Mouse (Mus musculus) intestine, postnatal 0 days (tissue): ENCODE results near the gene Eml3. TPM values are rescaled to one million over a fixed set of nuclear protein-coding genes. Genes with fewer than 3 reads are reported as not detected.

Experiments used
- ATAC-seq: fragments of 200-750 bp; cut with Nextera tagmentation; 2 replicates; pipeline ENCODE4 v1.8.0; 2017; ENCODE audit warnings: mild to moderate bottlenecking, moderate TSS enrichment, moderate library complexity
- H3K27ac ChIP-seq: fragments of 300-500 bp; sonication (generic); 2 replicates; pipeline ENCODE4 v1.5.1; 2014; ENCODE audit warnings: mild to moderate bottlenecking, low read depth, low read length, moderate library complexity
- H3K27me3 ChIP-seq: fragments of 300-500 bp; sonication (generic); replicated peaks from 2 replicates; pipeline ENCODE4 v1.6.1; 2014; ENCODE audit warnings: low read length, mixed read lengths; ENCODE audit not compliant: control insufficient read depth, insufficient read depth
- H3K36me3 ChIP-seq: fragments of 300-500 bp; sonication (generic); 2 replicates; pipeline ENCODE4 v1.6.1; 2014; ENCODE audit warnings: mild to moderate bottlenecking, moderate library complexity; ENCODE audit not compliant: control insufficient read depth, insufficient read depth
- H3K4me1 ChIP-seq: fragments of 300-500 bp; sonication (generic); replicated peaks from 2 replicates; pipeline ENCODE4 v1.6.1; 2014; ENCODE audit warnings: antibody characterized with exemption, low read length, mixed read lengths; ENCODE audit not compliant: control insufficient read depth, insufficient read depth
- H3K4me2 ChIP-seq: fragments of 300-500 bp; sonication (generic); replicated peaks from 2 replicates; pipeline ENCODE4 v1.6.1; 2014; ENCODE audit warnings: low read depth, mild to moderate bottlenecking, moderate library complexity
- H3K4me3 ChIP-seq: fragments of 300-500 bp; sonication (generic); 2 replicates; pipeline ENCODE4 v1.5.1; 2014; ENCODE audit warnings: low read depth, low read length
- H3K9ac ChIP-seq: fragments of 300-500 bp; sonication (generic); 2 replicates; pipeline ENCODE4 v1.6.1; 2014; ENCODE audit warnings: mild to moderate bottlenecking, low read depth, low read length
- H3K9me3 ChIP-seq: fragments of 300-500 bp; sonication (generic); 2 replicates; pipeline ENCODE4 v1.6.1; 2016; ENCODE audit warnings: mixed run types; ENCODE audit not compliant: control insufficient read depth
- CTCF ChIP-seq: sonication (generic); IDR thresholded peaks from 2 replicates; pipeline ENCODE4 v1.5.1; 2016; ENCODE audit warnings: low read depth, mild to moderate bottlenecking, control low read depth, antibody characterized with exemption, moderate library complexity
- WGBS: fragments of 180-500 bp; shearing (Covaris S2); extraction: QIAGEN DNeasy Blood & Tissue Kit; methylation state at CpG from one replicate; pipeline ENCODE4 v1.1.7; 2014; 5-methylcytosine and 5-hydroxymethylcytosine counted together
- polyA plus RNA-seq: library from polyadenylated mRNA; unstranded; fragments of >200 nt; fragmentation: Nextera tagmentation; extraction: Ambion mirVana; gene quantifications from 2 replicates; pipeline ENCODE4 v1.2.1, GENCODE M21; 2015

Eml3 gene
- polyA plus RNA-seq, 1 experiment from 2014 or later: 12.0 TPM

DNA sequence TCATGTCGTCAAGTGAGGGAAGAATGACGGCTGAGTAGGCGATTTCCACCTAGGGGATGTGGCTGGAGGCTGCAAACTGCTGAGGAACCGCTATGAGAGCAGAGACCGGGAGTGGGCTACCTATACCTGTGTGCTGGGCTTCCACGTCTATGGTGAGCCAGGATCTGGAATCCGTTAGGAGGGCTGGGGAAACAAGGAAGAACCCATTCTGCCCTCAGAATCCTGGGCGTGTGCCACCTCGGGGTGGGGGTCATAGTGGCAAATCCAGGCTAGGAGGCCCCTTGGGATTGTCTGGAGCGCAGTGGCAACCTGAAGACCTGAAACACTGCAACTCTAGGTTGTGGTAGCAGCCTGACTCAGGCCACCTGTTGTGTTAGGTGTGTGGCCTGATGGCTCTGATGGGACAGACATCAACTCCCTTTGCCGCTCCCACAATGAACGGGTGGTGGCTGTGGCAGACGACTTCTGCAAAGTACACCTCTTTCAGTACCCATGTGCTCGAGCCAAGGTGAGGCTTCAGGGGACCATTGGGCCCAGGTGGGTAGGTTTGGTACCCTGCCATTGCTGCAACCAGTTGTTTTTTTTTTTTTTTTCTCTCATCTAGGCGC, 11.3 kb downstream of the Eml3 start:
- Histone ChIP-seq H3K9me3 (no peaks in the 10 kb centered on the region), H3K9ac (no peak overlapping the region), H3K27me3 (no peaks in the 10 kb centered on the region), H3K36me3 (peaks cover 41% of the 10 kb centered on the region), H3K27ac (no peak overlapping the region), H3K4me3 (no peak overlapping the region), H3K4me2 (peak overlapping the region; percentile 81; the same call in 1 of the 2 replicates), H3K4me1 (no peaks in the 10 kb centered on the region; the same call in 1 of the 2 replicates)
- no peak for TF ChIP-seq CTCF
- ATAC-seq: no peak
- WGBS: 77% methylated on average over 15 of the region's 15 CpGs

DNA sequence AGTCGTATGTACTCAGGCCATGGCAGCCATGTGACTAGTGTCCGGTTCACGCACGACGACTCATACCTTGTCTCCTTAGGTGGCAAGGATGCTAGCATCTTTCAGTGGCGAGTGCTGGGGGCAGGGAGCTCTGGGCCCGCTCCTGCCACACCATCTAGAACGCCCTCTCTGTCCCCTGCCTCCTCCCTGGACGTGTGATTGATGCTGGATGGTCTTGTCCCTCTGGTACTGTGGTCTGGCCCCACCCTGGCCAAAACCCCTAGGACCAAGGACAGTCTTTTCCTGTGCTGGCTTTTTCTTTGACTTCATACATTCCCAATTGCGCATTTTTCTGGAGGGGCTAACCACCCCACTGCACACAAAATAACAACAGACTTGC, 11.8 kb downstream of the Eml3 start:
- Histone ChIP-seq H3K4me1 (no peaks in the 10 kb centered on the region; the same call in 1 of the 2 replicates), H3K4me2 (peak overlapping the region; percentile 81), H3K4me3 (peak overlapping the region; percentile 83), H3K9me3 (no peaks in the 10 kb centered on the region), H3K27me3 (no peaks in the 10 kb centered on the region), H3K27ac (peak overlapping the region; percentile 98; the same call in 1 of the 2 replicates), H3K36me3 (peaks cover 43% of the 10 kb centered on the region), H3K9ac (peak overlapping the region; percentile 98)
- no peak for ATAC-seq
- 38% methylated on average over 10 of the region's 10 CpGs for WGBS
- TF ChIP-seq CTCF: no peak

DNA sequence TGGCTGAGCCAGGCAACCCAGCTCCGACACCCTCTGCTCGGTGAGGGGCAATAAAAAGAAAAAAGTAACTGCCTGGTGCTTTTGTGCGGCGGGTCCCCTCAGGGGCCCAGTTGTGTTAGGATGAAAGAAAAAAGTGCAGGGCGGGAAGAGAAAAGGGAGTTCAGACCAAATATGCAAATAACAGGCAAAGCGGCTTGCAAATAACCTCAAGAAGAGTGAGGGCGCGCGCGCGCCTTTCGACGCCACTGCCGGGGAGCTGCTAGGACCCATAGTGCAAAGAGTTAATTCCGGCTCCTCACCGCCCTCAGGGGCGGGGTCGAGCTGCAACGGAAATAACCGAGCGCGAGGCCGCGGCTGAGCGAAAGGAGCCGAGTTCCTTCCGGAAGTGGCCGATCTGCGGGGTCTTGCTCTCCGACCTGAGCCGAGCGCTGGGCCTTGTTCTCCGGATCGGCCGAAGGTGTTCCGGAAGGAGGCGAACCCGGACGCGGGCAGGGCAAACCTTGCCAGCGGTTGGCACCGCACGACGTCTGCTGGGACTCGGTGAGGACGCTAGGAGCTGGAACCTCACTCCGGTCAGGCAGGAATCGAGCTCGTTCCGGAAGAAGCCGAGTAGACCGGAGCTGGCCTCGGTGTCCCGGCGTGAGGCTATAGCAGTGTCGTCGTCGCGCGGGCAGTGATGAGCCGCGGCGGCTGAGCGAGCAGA, 12.3 kb downstream of the Eml3 start, which contains the start of gene Mta2:
Mta2 (plus strand) TSS at position 361 of the 703 bp plus-strand sequence.
- H3K9ac ChIP-seq: peak within 1 kb of the TSS; percentile 98
- H3K27me3 ChIP-seq: no peaks in the 10 kb centered on the region
- H3K36me3 ChIP-seq: peaks cover 43% of the 10 kb centered on the region
- peak within 1 kb of the TSS; percentile 98 for H3K27ac ChIP-seq
- WGBS: under 1% methylated on average over 64 of the region's 64 CpGs
- peak; percentile 51 for TF ChIP-seq CTCF
- peak; percentile 94 for ATAC-seq
- peak within 1 kb of the TSS; percentile 83 for H3K4me3 ChIP-seq
- H3K9me3 ChIP-seq: no peaks in the 10 kb centered on the region
- no peaks in the 10 kb centered on the region; the same call in 1 of the 2 replicates for H3K4me1 ChIP-seq
- H3K4me2 ChIP-seq: peak within 1 kb of the TSS; percentile 81

DNA sequence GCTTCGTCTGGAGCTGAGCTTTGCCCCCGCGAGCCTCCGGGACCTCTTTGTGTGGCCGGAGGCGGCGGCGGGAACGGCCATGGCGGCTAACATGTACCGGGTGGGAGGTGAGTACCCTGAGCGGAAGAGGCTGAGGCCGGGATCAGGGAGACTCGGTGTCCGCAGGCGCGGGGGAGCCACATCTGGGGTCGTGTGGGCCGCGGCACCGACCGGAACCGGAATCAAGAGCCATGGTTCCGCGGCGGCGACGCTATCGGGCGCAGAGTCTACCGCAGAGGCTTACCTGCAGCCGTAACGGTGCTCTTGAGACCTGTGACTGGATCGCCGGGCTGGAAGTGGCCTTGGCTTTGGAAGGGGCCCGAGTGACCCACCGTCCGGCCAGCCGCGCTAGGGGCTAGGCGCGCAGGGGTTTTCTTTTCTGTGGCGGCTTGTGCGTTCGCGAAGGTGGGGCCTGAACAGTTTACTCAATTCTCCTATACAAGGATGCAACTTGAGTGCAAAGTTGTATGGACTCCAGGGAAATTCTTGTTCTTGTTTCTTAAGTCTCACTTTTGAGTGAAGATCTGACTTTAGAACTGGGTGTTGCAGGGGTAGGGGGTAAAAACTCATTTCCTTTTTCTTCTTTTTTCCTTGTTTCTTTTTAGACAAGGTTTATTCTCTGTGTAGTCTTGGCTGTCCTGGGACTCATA, 13.1 kb downstream of the Eml3 start:
- Histone ChIP-seq H3K4me1 (no peaks in the 10 kb centered on the region; the same call in 1 of the 2 replicates), H3K9me3 (no peaks in the 10 kb centered on the region), H3K4me3 (peak overlapping the region; percentile 83), H3K27ac (peak overlapping the region; percentile 98), H3K9ac (peak overlapping the region; percentile 98), H3K36me3 (peaks cover 46% of the 10 kb centered on the region), H3K4me2 (peak overlapping the region; percentile 81), H3K27me3 (no peaks in the 10 kb centered on the region)
- under 1% methylated on average over 46 of the region's 46 CpGs for WGBS
- peak; percentile 39 for ATAC-seq
- no peak for TF ChIP-seq CTCF

DNA sequence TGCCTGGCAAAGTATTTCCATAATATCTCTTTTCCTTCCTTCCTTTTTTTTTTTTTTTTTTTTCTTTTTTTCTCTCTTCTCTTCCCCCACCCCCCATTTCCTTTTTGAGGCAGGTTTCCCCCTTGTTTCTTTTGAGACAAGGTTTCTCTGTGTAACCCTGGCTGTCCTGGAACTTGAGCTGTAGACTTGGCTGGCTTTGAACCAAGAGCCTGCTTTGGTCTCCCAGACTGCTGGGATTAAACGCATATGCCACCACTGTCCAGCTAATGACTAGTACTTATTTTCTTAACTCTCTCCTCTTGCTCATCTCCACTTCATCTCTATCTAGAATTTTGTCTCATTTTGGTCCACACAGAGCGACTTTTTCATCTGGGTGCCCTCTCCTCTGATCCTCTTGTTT, 13.7 kb downstream of the Eml3 start:
- no peak overlapping the region for H3K27ac ChIP-seq
- no peak for ATAC-seq
- TF ChIP-seq CTCF: no peak

DNA sequence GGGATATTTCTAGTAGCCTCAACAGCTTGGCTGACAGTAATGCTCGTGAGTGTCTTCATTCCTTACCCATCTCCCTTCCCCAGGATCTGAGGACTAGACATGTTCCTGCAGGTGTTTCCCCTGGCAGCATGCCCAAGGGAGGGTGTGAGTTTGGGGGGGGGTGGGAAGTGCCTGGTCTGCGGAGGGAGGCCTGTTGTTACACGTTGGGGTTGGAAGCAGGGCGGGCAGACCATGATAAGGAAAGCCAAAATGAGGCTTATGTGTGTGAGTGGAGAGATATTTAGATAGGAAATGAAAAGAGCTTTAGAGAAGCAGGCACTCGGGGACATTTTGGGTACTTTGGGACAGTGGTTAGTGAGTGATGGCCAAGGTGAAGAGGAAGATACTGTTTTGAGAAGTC, 14.7 kb downstream of the Eml3 start:
- H3K4me1 ChIP-seq: no peaks in the 10 kb centered on the region; the same call in 1 of the 2 replicates
- no peak for TF ChIP-seq CTCF
- no peak for ATAC-seq
- H3K36me3 ChIP-seq: peaks cover 49% of the 10 kb centered on the region
- 0 out of 2 replicates have a peak overlapping the region, but pooled peaks have one; percentile 7 for H3K9ac ChIP-seq
- no peaks in the 10 kb centered on the region for H3K27me3 ChIP-seq
- no peak overlapping the region for H3K27ac ChIP-seq
- no peaks in the 10 kb centered on the region for H3K9me3 ChIP-seq
- no peak overlapping the region for H3K4me3 ChIP-seq
- H3K4me2 ChIP-seq: peak overlapping the region; percentile 81
- WGBS: 22% methylated on average over 5 of the region's 5 CpGs

More for the DNA sequence above, 13.7 kb downstream of the Eml3 start:
- H3K9me3 ChIP-seq: no peaks in the 10 kb centered on the region
- peak overlapping the region; percentile 81 for H3K4me2 ChIP-seq
- no peaks in the 10 kb centered on the region; the same call in 1 of the 2 replicates for H3K4me1 ChIP-seq
- 0 out of 2 replicates have a peak overlapping the region, but pooled peaks have one; percentile 23 for H3K9ac ChIP-seq
- WGBS: 51% methylated on average over 2 of the region's 2 CpGs
- H3K4me3 ChIP-seq: peak overlapping the region; percentile 83
- peaks cover 47% of the 10 kb centered on the region for H3K36me3 ChIP-seq
- H3K27me3 ChIP-seq: no peaks in the 10 kb centered on the region
